Mouse (Mus musculus): ENCODE results near the gene Cnot3. TPM values are rescaled to one million over a fixed set of nuclear protein-coding genes. Genes with fewer than 3 reads are reported as not detected.
A peak's percentile ranks its signal among the peaks of the same experiment; 100 is the strongest.

Cnot3 gene
- polyA plus RNA-seq, 2 experiments, result 63.8 to 108 TPM

DNA sequence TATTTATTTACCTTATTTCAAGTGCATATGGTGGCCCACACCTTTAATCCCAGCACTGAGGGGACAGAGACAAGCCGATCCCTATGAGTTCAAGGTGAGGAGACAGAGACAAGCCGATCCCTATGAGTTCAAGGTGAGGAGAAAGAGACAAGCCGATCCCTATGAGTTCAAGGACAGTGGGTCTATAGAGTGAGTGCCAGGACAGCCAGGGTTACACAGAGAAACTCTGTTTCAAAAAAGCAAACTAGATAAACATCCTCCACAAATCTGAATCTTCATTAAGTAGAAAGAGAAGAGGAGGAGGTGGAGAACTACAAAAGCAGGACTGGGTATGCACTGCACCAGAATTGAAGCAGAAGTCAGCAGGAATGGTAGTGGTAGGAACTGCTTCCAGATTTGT is 36.4 kb upstream of the Cnot3 start:
- no peaks in the 10 kb centered on the region for H3K9me3 ChIP-seq (ENCODE audit: control insufficient read depth, low read length)
- H3K36me3 ChIP-seq (ENCODE audit: control insufficient read depth, insufficient read depth, low read length), result no peaks in the 10 kb centered on the region
- no peak overlapping the region for H3K9ac ChIP-seq (ENCODE audit: low read depth, low read length, severe bottlenecking)
- ATAC-seq (ENCODE audit: low FRiP score, low read depth), result no peak
- no peak for DNase-seq (ENCODE audit: low spot score)
- 92% methylated on average over 3 of the region's 3 CpGs for WGBS
- no peaks in the 10 kb centered on the region for H3K4me1 ChIP-seq (ENCODE audit: control insufficient read depth, insufficient read depth, low read length)
- no peak for TF ChIP-seq POLR2A (IDR thresholded peaks at IDR 0.05; ENCODE audit: borderline replicate concordance, extremely low read depth, insufficient read depth, insufficient read length)
- H3K27ac ChIP-seq (replicated peaks; ENCODE audit: low read depth, low read length), result no peak overlapping the region
- no peak overlapping the region for H3K4me2 ChIP-seq (replicated peaks; ENCODE audit: low read depth, low read length, severe bottlenecking)
- no peaks in the 10 kb centered on the region for H3K27me3 ChIP-seq (ENCODE audit: control insufficient read depth, insufficient read depth, low read length)
- H3K4me3 ChIP-seq (replicated peaks; ENCODE audit: low read length), result no peak overlapping the region

DNA sequence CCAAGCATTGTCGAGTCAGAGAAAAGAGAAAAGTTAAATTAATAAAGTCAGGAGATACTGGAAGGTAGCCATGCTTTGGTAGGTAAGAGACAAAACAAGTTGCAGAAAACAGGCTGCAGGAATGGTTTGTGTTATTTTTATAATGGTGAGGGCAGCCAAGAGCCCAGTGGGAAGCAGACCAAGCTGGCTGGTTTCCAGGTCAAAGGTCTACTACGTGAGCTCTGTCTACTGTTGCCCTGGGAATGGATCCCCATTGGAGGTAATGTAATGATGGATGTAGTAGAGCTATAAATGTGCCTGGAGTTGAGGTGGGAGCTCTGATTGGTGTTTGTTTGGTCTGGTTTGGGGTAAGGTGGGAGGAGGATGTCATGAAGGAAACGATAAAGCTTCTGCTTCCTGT is 36.0 kb upstream of the Cnot3 start:
- H3K4me2 ChIP-seq (replicated peaks; ENCODE audit: low read depth, low read length, severe bottlenecking), result no peak overlapping the region
- no peaks in the 10 kb centered on the region for H3K9me3 ChIP-seq (ENCODE audit: control insufficient read depth, low read length)
- TF ChIP-seq POLR2A (IDR thresholded peaks at IDR 0.05; ENCODE audit: borderline replicate concordance, extremely low read depth, insufficient read depth, insufficient read length), result no peak
- no peak overlapping the region for H3K9ac ChIP-seq (ENCODE audit: low read depth, low read length, severe bottlenecking)
- H3K27ac ChIP-seq (replicated peaks; ENCODE audit: low read depth, low read length), result no peak overlapping the region
- H3K4me1 ChIP-seq (ENCODE audit: control insufficient read depth, insufficient read depth, low read length), result no peaks in the 10 kb centered on the region
- H3K4me3 ChIP-seq (replicated peaks; ENCODE audit: low read length), result no peak overlapping the region
- H3K36me3 ChIP-seq (ENCODE audit: control insufficient read depth, insufficient read depth, low read length), result no peaks in the 10 kb centered on the region
- ATAC-seq (ENCODE audit: low FRiP score, low read depth) (no peak), DNase-seq (ENCODE audit: low spot score) (no peak)
- H3K27me3 ChIP-seq (ENCODE audit: control insufficient read depth, insufficient read depth, low read length), result no peaks in the 10 kb centered on the region
- WGBS, result 39% methylated on average over 3 of the region's 3 CpGs

DNA sequence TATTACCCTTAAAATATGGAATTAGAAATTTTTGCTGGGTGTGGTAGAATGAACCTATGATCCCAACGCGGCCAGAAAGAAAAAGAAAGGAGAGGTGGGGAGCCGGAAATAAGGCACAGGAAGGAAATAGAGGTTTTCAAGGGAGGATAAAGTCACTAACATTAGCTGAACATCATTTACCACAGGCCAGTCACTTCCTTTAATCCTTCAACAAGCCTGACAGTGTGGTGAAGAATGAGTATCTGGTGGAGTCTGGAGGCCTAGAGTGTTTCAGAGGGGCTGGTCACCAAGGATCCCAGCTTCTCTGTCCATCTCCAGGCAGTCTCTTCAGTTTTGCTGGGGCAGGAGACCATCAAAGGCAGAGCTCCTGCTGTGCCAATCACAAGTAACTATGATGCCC is 34.6 kb upstream of the Cnot3 start:
- Histone ChIP-seq H3K4me1 (ENCODE audit: control insufficient read depth, insufficient read depth, low read length) (no peaks in the 10 kb centered on the region), H3K27ac (replicated peaks; ENCODE audit: low read depth, low read length) (no peak overlapping the region), H3K36me3 (ENCODE audit: control insufficient read depth, insufficient read depth, low read length) (no peaks in the 10 kb centered on the region), H3K9me3 (ENCODE audit: control insufficient read depth, low read length) (no peaks in the 10 kb centered on the region), H3K4me3 (replicated peaks; ENCODE audit: low read length) (no peak overlapping the region), H3K27me3 (ENCODE audit: control insufficient read depth, insufficient read depth, low read length) (no peaks in the 10 kb centered on the region), H3K9ac (ENCODE audit: low read depth, low read length, severe bottlenecking) (no peak overlapping the region), H3K4me2 (replicated peaks; ENCODE audit: low read depth, low read length, severe bottlenecking) (no peak overlapping the region)
- ATAC-seq (ENCODE audit: low FRiP score, low read depth), result no peak
- TF ChIP-seq POLR2A (IDR thresholded peaks at IDR 0.05; ENCODE audit: borderline replicate concordance, extremely low read depth, insufficient read depth, insufficient read length), result no peak
- no peak for DNase-seq (ENCODE audit: low spot score)
- 90% methylated on average over 3 of the region's 3 CpGs for WGBS

DNA sequence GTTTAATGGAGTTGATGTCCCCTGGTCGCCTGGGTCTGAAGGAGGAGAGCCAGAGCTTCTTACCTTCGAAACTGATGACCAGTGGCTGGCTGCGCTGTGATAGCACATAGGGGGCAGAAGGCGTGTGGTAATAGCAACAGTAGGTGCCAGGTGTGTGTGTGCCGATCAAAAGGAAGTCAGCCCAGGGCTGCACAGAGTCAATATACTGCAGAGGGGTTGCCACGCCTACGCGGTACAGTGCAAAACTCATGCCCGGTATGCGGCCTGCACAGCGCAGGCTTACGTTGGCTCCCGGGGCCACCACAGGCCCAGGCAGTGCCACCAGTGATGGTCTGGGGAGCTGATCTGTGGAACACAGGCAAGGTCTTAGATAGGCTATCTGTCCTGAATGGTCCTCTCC is 34.1 kb upstream of the Cnot3 start:
- ATAC-seq (ENCODE audit: low FRiP score, low read depth) (no peak), DNase-seq (ENCODE audit: low spot score) (no peak)
- Histone ChIP-seq H3K9me3 (ENCODE audit: control insufficient read depth, low read length) (no peaks in the 10 kb centered on the region), H3K4me1 (ENCODE audit: control insufficient read depth, insufficient read depth, low read length) (no peaks in the 10 kb centered on the region), H3K4me2 (replicated peaks; ENCODE audit: low read depth, low read length, severe bottlenecking) (no peak overlapping the region), H3K4me3 (replicated peaks; ENCODE audit: low read length) (no peak overlapping the region), H3K9ac (ENCODE audit: low read depth, low read length, severe bottlenecking) (no peak overlapping the region), H3K27me3 (ENCODE audit: control insufficient read depth, insufficient read depth, low read length) (no peaks in the 10 kb centered on the region), H3K27ac (replicated peaks; ENCODE audit: low read depth, low read length) (no peak overlapping the region), H3K36me3 (ENCODE audit: control insufficient read depth, insufficient read depth, low read length) (no peaks in the 10 kb centered on the region)
- no peak for TF ChIP-seq POLR2A (IDR thresholded peaks at IDR 0.05; ENCODE audit: borderline replicate concordance, extremely low read depth, insufficient read depth, insufficient read length)
- 88% methylated on average over 13 of the region's 13 CpGs for WGBS

DNA sequence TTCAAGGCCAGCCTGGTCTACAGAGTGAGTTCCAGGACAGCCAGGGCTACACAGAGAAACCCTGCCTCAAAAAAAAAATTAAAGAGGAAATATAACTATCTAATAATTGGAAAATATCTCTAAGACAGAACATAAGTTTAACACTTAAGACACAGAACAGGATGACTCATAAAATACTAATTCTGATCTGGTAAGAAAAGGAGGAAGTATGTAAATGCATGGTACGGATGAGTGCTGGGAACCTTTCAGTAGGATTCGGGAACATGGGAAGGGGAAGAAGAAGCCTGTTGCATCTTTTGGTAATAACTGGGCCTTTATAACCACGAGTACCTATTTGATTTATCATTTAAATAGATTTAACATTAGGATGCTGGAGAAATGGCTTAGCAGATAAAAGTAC is 31.0 kb upstream of the Cnot3 start:
- no peak for ATAC-seq (ENCODE audit: low FRiP score, low read depth)
- TF ChIP-seq POLR2A (IDR thresholded peaks at IDR 0.05; ENCODE audit: borderline replicate concordance, extremely low read depth, insufficient read depth, insufficient read length), result no peak
- H3K9ac ChIP-seq (ENCODE audit: low read depth, low read length, severe bottlenecking), result no peak overlapping the region
- H3K27me3 ChIP-seq (ENCODE audit: control insufficient read depth, insufficient read depth, low read length), result no peaks in the 10 kb centered on the region
- H3K4me2 ChIP-seq (replicated peaks; ENCODE audit: low read depth, low read length, severe bottlenecking), result no peak overlapping the region
- no peak overlapping the region for H3K27ac ChIP-seq (replicated peaks; ENCODE audit: low read depth, low read length)
- WGBS, result 79% methylated on average over 3 of the region's 3 CpGs
- no peak for DNase-seq (ENCODE audit: low spot score)
- no peak overlapping the region for H3K4me3 ChIP-seq (replicated peaks; ENCODE audit: low read length)
- no peaks in the 10 kb centered on the region for H3K9me3 ChIP-seq (ENCODE audit: control insufficient read depth, low read length)
- peaks cover 3% of the 10 kb centered on the region; the same call in 1 of the 2 replicates for H3K4me1 ChIP-seq (ENCODE audit: control insufficient read depth, insufficient read depth, low read length)
- H3K36me3 ChIP-seq (ENCODE audit: control insufficient read depth, insufficient read depth, low read length), result no peaks in the 10 kb centered on the region

DNA sequence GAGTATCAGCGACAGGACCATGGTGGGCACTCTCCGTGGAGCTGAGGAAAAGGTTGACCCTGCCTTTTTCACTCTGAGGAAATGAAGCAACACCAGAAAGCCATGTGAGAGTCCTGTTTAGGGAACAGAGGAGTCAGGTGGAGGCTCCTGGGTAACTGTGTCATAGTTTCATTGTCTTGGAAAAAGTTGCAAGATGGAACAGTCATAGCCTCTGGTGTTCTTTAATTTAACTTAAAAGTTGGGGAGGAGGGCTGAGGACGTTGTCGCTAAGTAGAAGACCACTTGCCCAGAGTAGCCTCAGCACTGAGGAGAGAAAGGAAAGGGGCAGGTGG is 29.0 kb upstream of the Cnot3 start, which contains the start of gene Oscar:
Gene Oscar (minus strand): TSS at position 101 of the 332 bp plus-strand sequence.
- TF ChIP-seq POLR2A (IDR thresholded peaks at IDR 0.05; ENCODE audit: borderline replicate concordance, extremely low read depth, insufficient read depth, insufficient read length), result no peak
- no peaks in the 10 kb centered on the region for H3K9me3 ChIP-seq (ENCODE audit: control insufficient read depth, low read length)
- peaks cover 3% of the 10 kb centered on the region; the same call in 1 of the 2 replicates for H3K4me1 ChIP-seq (ENCODE audit: control insufficient read depth, insufficient read depth, low read length)
- no peak for ATAC-seq (ENCODE audit: low FRiP score, low read depth)
- H3K27ac ChIP-seq (replicated peaks; ENCODE audit: low read depth, low read length), result no peak within 1 kb of the TSS
- DNase-seq (ENCODE audit: low spot score), result no peak
- no peak within 1 kb of the TSS for H3K4me2 ChIP-seq (replicated peaks; ENCODE audit: low read depth, low read length, severe bottlenecking)
- H3K36me3 ChIP-seq (ENCODE audit: control insufficient read depth, insufficient read depth, low read length), result peaks cover 16% of the 10 kb centered on the region
- no peaks in the 10 kb centered on the region for H3K27me3 ChIP-seq (ENCODE audit: control insufficient read depth, insufficient read depth, low read length)
- H3K9ac ChIP-seq (ENCODE audit: low read depth, low read length, severe bottlenecking), result no peak within 1 kb of the TSS
- H3K4me3 ChIP-seq (replicated peaks; ENCODE audit: low read length), result peak within 1 kb of the TSS; percentile 69; the same call in 1 of the 2 replicates
- WGBS, result 91% methylated on average over 4 of the region's 4 CpGs
